Mouse (Mus musculus): ENCODE measurements around the gene Hip1r. TPM values are rescaled to one million over a fixed set of nuclear protein-coding genes. Genes with fewer than 3 reads are reported as not detected.

The Hip1r gene
- polyA plus RNA-seq, 1 experiment from 2014 or later = 20.2 TPM

DNA sequence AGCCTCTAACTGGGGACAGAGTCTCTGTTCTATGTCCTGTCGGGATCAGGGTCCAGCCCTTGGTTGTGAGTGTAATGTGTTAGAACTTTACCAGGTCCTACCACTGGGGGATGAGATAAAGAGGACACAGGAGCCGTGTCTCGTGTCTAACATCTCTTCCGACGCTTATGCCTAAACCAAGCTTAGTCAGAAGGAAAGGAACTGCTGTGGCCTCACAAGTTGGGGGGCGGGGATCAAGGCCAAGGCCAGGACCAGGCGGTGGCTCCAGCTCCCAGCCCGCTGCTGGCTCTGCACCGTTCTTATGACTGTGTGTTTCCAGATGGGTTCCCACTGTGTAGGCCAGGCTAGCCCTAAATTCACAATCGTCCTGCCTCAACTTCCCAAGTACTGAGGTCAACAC, 39.5 kb downstream of the Hip1r start:
- no peak for ATAC-seq (replicated peaks; ENCODE audit: low FRiP score)
- no peak overlapping the region for H3K9ac ChIP-seq (ENCODE audit: low read depth, low read length)
- peaks cover 82% of the 10 kb centered on the region for H3K4me1 ChIP-seq (replicated peaks; ENCODE audit: control insufficient read depth, insufficient read depth, low read length)
- WGBS = 34% methylated on average over 10 of the region's 10 CpGs
- H3K27me3 ChIP-seq (replicated peaks; ENCODE audit: control insufficient read depth, insufficient read depth, low read length) = no peaks in the 10 kb centered on the region
- peak overlapping the region; percentile 24; the same call in 1 of the 2 replicates for H3K4me2 ChIP-seq
- H3K4me3 ChIP-seq (ENCODE audit: low read depth, low read length) = no peak overlapping the region
- no peak for DNase-seq (ENCODE audit: low spot score)
- H3K9me3 ChIP-seq (ENCODE audit: control insufficient read depth, low read length) = no peaks in the 10 kb centered on the region
- H3K36me3 ChIP-seq (ENCODE audit: control insufficient read depth, insufficient read depth, low read length) = peaks cover 15% of the 10 kb centered on the region
- peak overlapping the region; percentile 30; the same call in 1 of the 2 replicates for H3K27ac ChIP-seq (ENCODE audit: low read depth, low read length)

DNA sequence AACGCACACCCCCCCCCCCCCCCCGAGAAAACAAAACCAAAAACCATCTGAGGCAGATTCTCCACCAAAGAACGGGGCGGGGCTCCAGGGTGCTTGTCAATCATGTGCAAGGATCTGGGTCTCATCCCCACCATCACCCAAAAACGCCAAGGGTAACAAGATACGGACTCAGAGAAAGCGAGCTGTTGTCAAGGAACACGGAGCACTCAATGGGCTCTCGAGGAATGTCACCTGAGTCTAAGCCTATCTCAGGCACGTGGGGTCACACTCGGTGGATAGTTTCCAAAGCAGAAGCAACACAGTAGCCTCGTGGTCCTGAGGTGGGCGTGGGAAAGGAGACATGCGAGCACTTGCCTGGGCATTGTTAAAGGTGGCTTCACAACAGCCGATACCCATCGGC, 40.3 kb downstream of the Hip1r start:
- WGBS = 76% methylated on average over 16 of the region's 16 CpGs
- Histone ChIP-seq H3K36me3 (ENCODE audit: control insufficient read depth, insufficient read depth, low read length) (peaks cover 9% of the 10 kb centered on the region; the same call in 1 of the 2 replicates), H3K4me1 (replicated peaks; ENCODE audit: control insufficient read depth, insufficient read depth, low read length) (peaks cover 91% of the 10 kb centered on the region), H3K4me3 (ENCODE audit: low read depth, low read length) (no peak overlapping the region), H3K4me2 (no peak overlapping the region), H3K27ac (ENCODE audit: low read depth, low read length) (no peak overlapping the region), H3K9ac (ENCODE audit: low read depth, low read length) (no peak overlapping the region), H3K9me3 (ENCODE audit: control insufficient read depth, low read length) (no peaks in the 10 kb centered on the region), H3K27me3 (replicated peaks; ENCODE audit: control insufficient read depth, insufficient read depth, low read length) (no peaks in the 10 kb centered on the region)
- DNase-seq (ENCODE audit: low spot score) = no peak
- ATAC-seq (replicated peaks; ENCODE audit: low FRiP score) = no peak

DNA sequence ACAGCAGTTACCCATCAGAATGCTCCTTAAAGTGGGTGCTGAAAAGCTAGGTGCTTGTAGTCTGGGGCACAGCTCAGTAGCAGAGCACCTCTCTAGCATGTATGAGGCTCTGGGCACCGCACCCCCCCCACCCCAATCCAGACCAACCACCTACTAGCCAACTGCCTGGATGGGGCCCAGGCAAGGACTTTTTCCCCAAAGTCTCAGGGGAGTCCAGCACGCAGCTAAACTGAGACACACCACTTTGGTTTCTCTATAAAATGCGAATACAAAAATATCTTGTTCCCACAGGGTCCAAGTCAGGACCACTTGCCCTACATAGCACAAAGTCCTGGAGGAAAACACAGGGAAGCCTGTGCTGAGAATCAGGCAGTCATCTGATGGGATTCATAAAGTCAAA, 40.8 kb downstream of the Hip1r start:
- no peak overlapping the region for H3K4me2 ChIP-seq
- WGBS = 88% methylated on average over 3 of the region's 3 CpGs
- H3K27me3 ChIP-seq (replicated peaks; ENCODE audit: control insufficient read depth, insufficient read depth, low read length) = no peaks in the 10 kb centered on the region
- peaks cover 95% of the 10 kb centered on the region for H3K4me1 ChIP-seq (replicated peaks; ENCODE audit: control insufficient read depth, insufficient read depth, low read length)
- ATAC-seq (replicated peaks; ENCODE audit: low FRiP score) = no peak
- H3K4me3 ChIP-seq (ENCODE audit: low read depth, low read length) = no peak overlapping the region
- H3K9ac ChIP-seq (ENCODE audit: low read depth, low read length) = no peak overlapping the region
- H3K36me3 ChIP-seq (ENCODE audit: control insufficient read depth, insufficient read depth, low read length) = peaks cover 6% of the 10 kb centered on the region; the same call in 1 of the 2 replicates
- no peak for DNase-seq (ENCODE audit: low spot score)
- H3K27ac ChIP-seq (ENCODE audit: low read depth, low read length) = 0 out of 2 replicates have a peak overlapping the region, but pooled peaks have one; percentile 8
- no peaks in the 10 kb centered on the region for H3K9me3 ChIP-seq (ENCODE audit: control insufficient read depth, low read length)

DNA sequence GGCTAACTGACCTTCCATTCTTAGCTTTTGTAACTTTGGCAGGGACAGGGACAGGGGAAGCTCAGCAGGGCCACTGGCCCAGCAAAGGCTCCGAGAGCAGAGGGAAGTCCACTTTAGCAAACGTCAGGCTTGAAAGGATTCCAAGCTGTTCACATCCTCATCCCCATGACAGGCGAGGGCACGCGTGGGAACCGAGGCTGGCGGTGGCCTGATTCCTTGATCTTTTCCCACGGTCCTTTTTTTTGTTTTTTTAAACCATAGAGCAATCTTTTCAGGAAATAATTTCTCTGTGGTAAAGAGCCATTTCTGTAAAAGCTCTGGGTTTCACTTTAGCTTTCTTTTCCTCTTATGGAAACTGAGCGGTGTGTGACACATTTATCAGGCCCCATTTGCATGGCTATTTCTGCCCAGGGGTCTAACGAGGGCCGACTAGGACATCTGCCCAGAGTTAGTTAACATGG, 41.4 kb downstream of the Hip1r start:
- H3K4me3 ChIP-seq (ENCODE audit: low read depth, low read length) = no peak overlapping the region
- peaks cover 98% of the 10 kb centered on the region for H3K4me1 ChIP-seq (replicated peaks; ENCODE audit: control insufficient read depth, insufficient read depth, low read length)
- no peaks in the 10 kb centered on the region for H3K27me3 ChIP-seq (replicated peaks; ENCODE audit: control insufficient read depth, insufficient read depth, low read length)
- DNase-seq (ENCODE audit: low spot score) (no peak), ATAC-seq (replicated peaks; ENCODE audit: low FRiP score) (no peak)
- peak overlapping the region; percentile 5; the same call in 1 of the 2 replicates for H3K4me2 ChIP-seq
- no peaks in the 10 kb centered on the region for H3K9me3 ChIP-seq (ENCODE audit: control insufficient read depth, low read length)
- H3K27ac ChIP-seq (ENCODE audit: low read depth, low read length) = 0 out of 2 replicates have a peak overlapping the region, but pooled peaks have one; percentile 8
- 57% methylated on average over 11 of the region's 11 CpGs for WGBS
- no peak overlapping the region for H3K9ac ChIP-seq (ENCODE audit: low read depth, low read length)
- H3K36me3 ChIP-seq (ENCODE audit: control insufficient read depth, insufficient read depth, low read length) = peaks cover 5% of the 10 kb centered on the region; the same call in 1 of the 2 replicates

DNA sequence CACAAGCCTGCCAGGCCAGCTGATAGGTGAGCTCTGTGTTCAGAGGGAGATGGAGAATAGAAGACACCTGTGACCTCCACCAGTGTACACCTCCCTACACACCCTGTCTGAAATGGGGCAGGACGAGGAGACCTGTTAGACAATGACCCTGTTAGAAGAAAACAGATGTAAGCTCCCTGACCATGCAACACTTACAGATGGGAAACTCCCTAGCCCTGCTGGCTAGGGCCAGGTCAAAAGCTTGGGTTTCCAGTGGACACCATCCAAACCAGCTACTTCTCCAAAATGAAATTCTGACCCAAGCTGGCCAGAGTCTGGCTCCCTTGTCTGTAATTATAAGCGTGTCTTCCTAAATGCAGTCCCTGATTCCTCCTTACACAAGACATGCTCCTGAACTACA, 42.3 kb downstream of the Hip1r start:
- Histone ChIP-seq H3K9ac (ENCODE audit: low read depth, low read length) (no peak overlapping the region), H3K27me3 (replicated peaks; ENCODE audit: control insufficient read depth, insufficient read depth, low read length) (no peaks in the 10 kb centered on the region), H3K36me3 (ENCODE audit: control insufficient read depth, insufficient read depth, low read length) (no peaks in the 10 kb centered on the region), H3K4me1 (replicated peaks; ENCODE audit: control insufficient read depth, insufficient read depth, low read length) (peaks cover 97% of the 10 kb centered on the region), H3K4me2 (no peak overlapping the region), H3K27ac (ENCODE audit: low read depth, low read length) (no peak overlapping the region), H3K4me3 (ENCODE audit: low read depth, low read length) (no peak overlapping the region), H3K9me3 (ENCODE audit: control insufficient read depth, low read length) (no peaks in the 10 kb centered on the region)
- no peak for DNase-seq (ENCODE audit: low spot score)
- no peak for ATAC-seq (replicated peaks; ENCODE audit: low FRiP score)
- 82% methylated on average over 2 of the region's 2 CpGs for WGBS

DNA sequence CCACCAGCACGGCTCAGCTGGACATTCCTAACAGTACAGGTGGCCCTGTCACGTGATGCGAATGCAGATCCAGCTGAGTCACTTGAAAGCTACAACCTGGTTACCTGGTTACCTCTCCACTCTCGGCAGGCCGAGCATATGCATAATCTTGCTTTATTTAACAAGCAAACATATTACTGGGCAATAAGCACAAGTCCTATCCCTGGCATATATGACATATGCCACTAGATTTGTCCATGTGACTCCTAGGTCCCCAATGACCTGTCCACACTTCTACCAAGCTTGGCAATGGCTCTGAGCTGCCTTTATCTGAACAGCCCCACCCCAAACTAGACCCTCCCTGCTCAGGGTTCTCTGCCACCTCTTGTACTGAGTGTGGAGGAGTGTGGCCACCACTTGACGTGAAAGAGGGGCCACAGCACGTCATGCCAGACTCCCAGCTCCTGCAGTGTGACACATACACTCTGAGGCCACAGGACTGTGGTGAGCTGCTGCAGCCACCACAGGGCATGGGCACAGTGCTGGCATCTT, 42.9 kb downstream of the Hip1r start:
- Histone ChIP-seq H3K9me3 (ENCODE audit: control insufficient read depth, low read length) (no peaks in the 10 kb centered on the region), H3K4me1 (replicated peaks; ENCODE audit: control insufficient read depth, insufficient read depth, low read length) (peaks cover 97% of the 10 kb centered on the region), H3K36me3 (ENCODE audit: control insufficient read depth, insufficient read depth, low read length) (no peaks in the 10 kb centered on the region), H3K27ac (ENCODE audit: low read depth, low read length) (0 out of 2 replicates have a peak overlapping the region, but pooled peaks have one; percentile 22), H3K4me2 (no peak overlapping the region), H3K4me3 (ENCODE audit: low read depth, low read length) (no peak overlapping the region), H3K9ac (ENCODE audit: low read depth, low read length) (0 out of 2 replicates have a peak overlapping the region, but pooled peaks have one; percentile 25), H3K27me3 (replicated peaks; ENCODE audit: control insufficient read depth, insufficient read depth, low read length) (no peaks in the 10 kb centered on the region)
- DNase-seq (ENCODE audit: low spot score) (no peak), ATAC-seq (replicated peaks; ENCODE audit: low FRiP score) (no peak)
- WGBS = 75% methylated on average over 7 of the region's 7 CpGs

DNA sequence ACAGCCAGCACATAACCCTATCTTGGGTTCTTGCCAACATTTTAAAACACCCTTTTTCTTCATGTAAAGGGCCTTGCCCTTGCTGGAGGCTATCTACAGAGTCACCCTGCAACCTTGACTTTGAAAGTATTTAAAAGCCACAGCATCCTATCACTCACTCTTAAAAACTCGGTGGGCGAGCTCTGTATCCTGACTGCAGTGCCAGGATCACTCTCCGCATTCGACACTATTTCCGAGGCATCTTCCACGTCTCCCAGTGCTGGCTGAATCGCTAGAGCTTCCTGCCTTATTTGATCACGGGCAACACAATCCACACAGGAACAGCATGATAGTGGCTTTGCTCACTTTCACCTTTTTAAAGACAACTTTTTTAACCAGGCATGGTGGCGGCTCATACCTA, 44.5 kb downstream of the Hip1r start:
- no peaks in the 10 kb centered on the region for H3K27me3 ChIP-seq (replicated peaks; ENCODE audit: control insufficient read depth, insufficient read depth, low read length)
- H3K9me3 ChIP-seq (ENCODE audit: control insufficient read depth, low read length) = no peaks in the 10 kb centered on the region
- peak overlapping the region; percentile 54 for H3K27ac ChIP-seq (ENCODE audit: low read depth, low read length)
- no peaks in the 10 kb centered on the region for H3K36me3 ChIP-seq (ENCODE audit: control insufficient read depth, insufficient read depth, low read length)
- WGBS = 67% methylated on average over 9 of the region's 9 CpGs
- no peak overlapping the region for H3K4me3 ChIP-seq (ENCODE audit: low read depth, low read length)
- peak overlapping the region; percentile 50; the same call in 1 of the 2 replicates for H3K4me2 ChIP-seq
- no peak overlapping the region for H3K9ac ChIP-seq (ENCODE audit: low read depth, low read length)
- DNase-seq (ENCODE audit: low spot score) = no peak
- ATAC-seq (replicated peaks; ENCODE audit: low FRiP score) = no peak
- H3K4me1 ChIP-seq (replicated peaks; ENCODE audit: control insufficient read depth, insufficient read depth, low read length) = peaks cover 94% of the 10 kb centered on the region

DNA sequence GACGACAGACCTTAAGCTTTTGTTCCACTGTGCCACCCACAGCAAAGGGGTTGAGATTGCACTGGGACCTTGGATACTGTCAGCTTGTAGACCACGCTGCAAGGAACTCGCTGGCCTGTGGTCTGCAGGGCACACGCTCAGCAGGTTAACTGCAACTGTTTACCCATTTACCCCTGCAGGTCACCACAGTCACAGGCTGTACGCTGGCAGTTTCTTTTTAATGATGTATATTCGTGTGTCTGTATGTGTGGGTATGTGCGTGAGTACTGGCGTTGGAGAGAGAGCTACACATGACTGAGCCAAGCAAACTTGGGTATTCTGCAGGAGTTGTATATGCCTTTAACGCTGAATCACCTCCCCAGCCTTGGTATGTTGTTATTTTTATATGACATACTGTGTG, 45.2 kb downstream of the Hip1r start:
- no peak for DNase-seq (ENCODE audit: low spot score)
- H3K9me3 ChIP-seq (ENCODE audit: control insufficient read depth, low read length) = no peaks in the 10 kb centered on the region
- H3K4me1 ChIP-seq (replicated peaks; ENCODE audit: control insufficient read depth, insufficient read depth, low read length) = peaks cover 95% of the 10 kb centered on the region
- peak overlapping the region; percentile 50; the same call in 1 of the 2 replicates for H3K4me2 ChIP-seq
- no peak for ATAC-seq (replicated peaks; ENCODE audit: low FRiP score)
- no peaks in the 10 kb centered on the region for H3K36me3 ChIP-seq (ENCODE audit: control insufficient read depth, insufficient read depth, low read length)
- no peaks in the 10 kb centered on the region for H3K27me3 ChIP-seq (replicated peaks; ENCODE audit: control insufficient read depth, insufficient read depth, low read length)
- 68% methylated on average over 9 of the region's 9 CpGs for WGBS
- peak overlapping the region; percentile 54 for H3K27ac ChIP-seq (ENCODE audit: low read depth, low read length)
- H3K4me3 ChIP-seq (ENCODE audit: low read depth, low read length) = no peak overlapping the region
- H3K9ac ChIP-seq (ENCODE audit: low read depth, low read length) = 0 out of 2 replicates have a peak overlapping the region, but pooled peaks have one; percentile 13
